Mouse (Mus musculus) lung, embryonic 14.5 days (tissue): ENCODE results near the gene Afg1l. TPM values are rescaled to one million over a fixed set of nuclear protein-coding genes. Genes with fewer than 3 reads are reported as not detected.
A peak's percentile ranks its signal among the peaks of the same experiment; 100 is the strongest.

ENCODE experiments used
- ATAC-seq: fragments of 200-750 bp; cut with Nextera tagmentation; 2 replicates; pipeline ENCODE4 v1.8.0; 2017; ENCODE audit warnings: mild to moderate bottlenecking, moderate TSS enrichment, moderate library complexity; ENCODE audit not compliant: insufficient read depth
- DNase-seq: peaks from one replicate; pipeline ENCODE4 v3.0.0-alpha.2; 2015
- H3K27ac ChIP-seq: fragments of 300-500 bp; sonication (generic); 2 replicates; pipeline ENCODE4 v1.5.1; 2014; ENCODE audit warnings: low read depth, mild to moderate bottlenecking, moderate library complexity
- H3K27me3 ChIP-seq: fragments of 300-500 bp; sonication (generic); 2 replicates; pipeline ENCODE4 v1.6.1; 2014; ENCODE audit warnings: low read length, control low read depth; ENCODE audit not compliant: insufficient read depth
- H3K36me3 ChIP-seq: fragments of 300-500 bp; sonication (generic); 2 replicates; pipeline ENCODE4 v1.6.1; 2014; ENCODE audit warnings: control low read depth; ENCODE audit not compliant: insufficient read depth
- H3K4me1 ChIP-seq: fragments of 300-500 bp; sonication (generic); 2 replicates; pipeline ENCODE4 v1.6.1; 2014; ENCODE audit warnings: antibody characterized with exemption, control low read depth; ENCODE audit not compliant: insufficient read depth
- H3K4me2 ChIP-seq: fragments of 300-500 bp; sonication (generic); 2 replicates; pipeline ENCODE4 v1.6.1; 2014; ENCODE audit warnings: mild to moderate bottlenecking
- H3K4me3 ChIP-seq: fragments of 300-500 bp; sonication (generic); 2 replicates; pipeline ENCODE4 v1.5.1; 2014; ENCODE audit warnings: low read depth, low read length
- H3K9ac ChIP-seq: fragments of 300-500 bp; sonication (generic); 2 replicates; pipeline ENCODE4 v1.6.1; 2014
- H3K9me3 ChIP-seq: fragments of 300-500 bp; sonication (generic); 2 replicates; pipeline ENCODE4 v1.6.1; 2016; ENCODE audit warnings: low read depth, low read length, control low read depth
- CTCF ChIP-seq: IDR thresholded peaks from 2 replicates; pipeline ENCODE4 v1.5.1; 2016; ENCODE audit warnings: antibody characterized with exemption, low read depth
- WGBS: fragments of 180-500 bp; shearing (Covaris S2); extraction: QIAGEN DNeasy Blood & Tissue Kit; methylation state at CpG from one replicate; pipeline ENCODE4 v1.1.7; 2014; 5-methylcytosine and 5-hydroxymethylcytosine counted together
- polyA plus RNA-seq: library from polyadenylated mRNA; unstranded; fragments of >200 nt; fragmentation: Nextera tagmentation; extraction: Ambion mirVana; gene quantifications from 2 replicates; pipeline ENCODE4 v1.2.1, GENCODE M21; 2014

Afg1l gene
- polyA plus RNA-seq, 1 experiment from 2014 or later: 7.7 TPM

GRCm38 (mm10) chr10:42278307-42278850 lies 200.0 kb downstream of the Afg1l start:
- no peaks in the 10 kb centered on the region for H3K9me3 ChIP-seq
- peak overlapping the region; percentile 68 for H3K9ac ChIP-seq
- H3K36me3 ChIP-seq: peaks cover 7% of the 10 kb centered on the region
- ATAC-seq (peak; percentile 4; the same call in 1 of the 2 replicates), DNase-seq (peak; percentile 40)
- peaks cover 11% of the 10 kb centered on the region for H3K4me1 ChIP-seq
- whole genome bisulfite sequencing: under 1% methylated on average over 38 of the region's 38 CpGs
- H3K4me2 ChIP-seq: peak overlapping the region; percentile 99
- peak overlapping the region; percentile 96 for H3K27ac ChIP-seq
- H3K27me3 ChIP-seq: no peaks in the 10 kb centered on the region
- peak overlapping the region; percentile 74 for H3K4me3 ChIP-seq
- TF ChIP-seq CTCF: no peak

- Histone ChIP-seq H3K27ac (peak overlapping the region; percentile 96), H3K9me3 (no peaks in the 10 kb centered on the region), H3K36me3 (peaks cover 11% of the 10 kb centered on the region), H3K27me3 (no peaks in the 10 kb centered on the region), H3K4me1 (peaks cover 11% of the 10 kb centered on the region), H3K9ac (peak overlapping the region; percentile 81), H3K4me2 (peak overlapping the region; percentile 99), H3K4me3 (peak overlapping the region; percentile 74)
- peak; percentile 99 for DNase-seq
- under 1% methylated on average over 75 of the region's 78 CpGs for WGBS
- peak; percentile 90 for ATAC-seq
- no peak for TF ChIP-seq CTCF
Observed at GRCm38 (mm10) chr10:42277476-42278306, 200.7 kb downstream of the Afg1l start.

GRCm38 (mm10) chr10:42276507-42277345 lies 201.6 kb downstream of the Afg1l start, which contains the start of gene Foxo3:
Gene Foxo3 (minus strand): TSS chr10:42276755.
- DNase-seq: peak; percentile 92
- under 1% methylated on average over 88 of the region's 88 CpGs for WGBS

GRCm38 (mm10) chr10:42275871-42276501 lies 202.4 kb downstream of the Afg1l start:
- Histone ChIP-seq H3K27ac (peak overlapping the region; percentile 96), H3K9me3 (no peaks in the 10 kb centered on the region), H3K4me3 (peak overlapping the region; percentile 74), H3K4me2 (peak overlapping the region; percentile 99), H3K4me1 (peaks cover 18% of the 10 kb centered on the region), H3K9ac (peak overlapping the region; percentile 81), H3K36me3 (peaks cover 21% of the 10 kb centered on the region), H3K27me3 (no peaks in the 10 kb centered on the region)
- peak; percentile 0; the same call in 1 of the 2 replicates for ATAC-seq
- under 1% methylated on average over 38 of the region's 40 CpGs for WGBS
- no peak for TF ChIP-seq CTCF
- DNase-seq: peak; percentile 76

More at GRCm38 (mm10) chr10:42276507-42277345, 201.6 kb downstream of the Afg1l start, which contains the start of gene Foxo3:
- peak; percentile 74 for ATAC-seq
- no peaks in the 10 kb centered on the region for H3K27me3 ChIP-seq
- TF ChIP-seq CTCF: no peak
- peaks cover 11% of the 10 kb centered on the region for H3K4me1 ChIP-seq
- peaks cover 19% of the 10 kb centered on the region for H3K36me3 ChIP-seq
- no peaks in the 10 kb centered on the region for H3K9me3 ChIP-seq
- peak within 1 kb of the TSS; percentile 99 for H3K4me2 ChIP-seq
- peak within 1 kb of the TSS; percentile 96 for H3K27ac ChIP-seq
- H3K9ac ChIP-seq: peak within 1 kb of the TSS; percentile 81
- H3K4me3 ChIP-seq: peak within 1 kb of the TSS; percentile 74

- peak overlapping the region; percentile 74 for H3K4me3 ChIP-seq
- WGBS: under 1% methylated on average over 50 of the region's 54 CpGs
- ATAC-seq (no peak), DNase-seq (peak; percentile 71)
- H3K4me1 ChIP-seq: peaks cover 18% of the 10 kb centered on the region
- no peaks in the 10 kb centered on the region for H3K27me3 ChIP-seq
- no peaks in the 10 kb centered on the region for H3K9me3 ChIP-seq
- H3K27ac ChIP-seq: peak overlapping the region; percentile 96
- peak overlapping the region; percentile 81 for H3K9ac ChIP-seq
- peak overlapping the region; percentile 99 for H3K4me2 ChIP-seq
- TF ChIP-seq CTCF: no peak
- peaks cover 21% of the 10 kb centered on the region for H3K36me3 ChIP-seq
Observed at GRCm38 (mm10) chr10:42275401-42275870, 202.9 kb downstream of the Afg1l start.

GRCm38 (mm10) chr10:42274712-42275400 lies 203.5 kb downstream of the Afg1l start:
- DNase-seq: peak; percentile 42
- H3K4me3 ChIP-seq: peak overlapping the region; percentile 74
- peak overlapping the region; percentile 96 for H3K27ac ChIP-seq
- H3K36me3 ChIP-seq: peaks cover 21% of the 10 kb centered on the region
- WGBS: 1% methylated on average over 65 of the region's 65 CpGs
- no peak for ATAC-seq
- peak overlapping the region; percentile 99 for H3K4me2 ChIP-seq
- TF ChIP-seq CTCF: no peak
- peaks cover 18% of the 10 kb centered on the region for H3K4me1 ChIP-seq
- H3K9me3 ChIP-seq: no peaks in the 10 kb centered on the region
- H3K9ac ChIP-seq: peak overlapping the region; percentile 81
- H3K27me3 ChIP-seq: no peaks in the 10 kb centered on the region
